Mouse (Mus musculus): ENCODE results near the gene Npm3. TPM values are rescaled to one million over a fixed set of nuclear protein-coding genes. Genes with fewer than 3 reads are reported as not detected.
A peak's percentile ranks its signal among the peaks of the same experiment; 100 is the strongest.

Npm3 gene
- polyA plus RNA-seq, 1 experiment from 2014 or later, result 9.2 TPM

GRCm38 (mm10) chr19:45775486-45775885, 26.1 kb upstream of the Npm3 start:
- Histone ChIP-seq H3K27ac (ENCODE audit: low read length) (no peak overlapping the region), H3K4me2 (ENCODE audit: low read depth, low read length) (no peak overlapping the region), H3K4me3 (ENCODE audit: low read length) (no peak overlapping the region), H3K9ac (ENCODE audit: low read length) (no peak overlapping the region), H3K9me3 (replicated peaks; ENCODE audit: control insufficient read depth, low read length) (no peaks in the 10 kb centered on the region), H3K36me3 (ENCODE audit: control insufficient read depth, insufficient read depth) (peaks cover 68% of the 10 kb centered on the region), H3K27me3 (ENCODE audit: control insufficient read depth, insufficient read depth, low read length) (no peaks in the 10 kb centered on the region), H3K4me1 (ENCODE audit: control insufficient read depth, insufficient read depth, low read length) (peaks cover 3% of the 10 kb centered on the region)
- WGBS, result 78% methylated on average over 2 of the region's 2 CpGs
- no peak for ATAC-seq (replicated peaks; ENCODE audit: extremely low read depth, insufficient read depth, low FRiP score)

GRCm38 (mm10) chr19:45771501-45771900, 22.1 kb upstream of the Npm3 start:
- WGBS, result 85% methylated on average over 5 of the region's 5 CpGs

GRCm38 (mm10) chr19:45760810-45761209, 11.4 kb upstream of the Npm3 start:
- H3K27ac ChIP-seq (ENCODE audit: low read length), result no peak overlapping the region
- no peak overlapping the region for H3K9ac ChIP-seq (ENCODE audit: low read length)
- H3K27me3 ChIP-seq (ENCODE audit: control insufficient read depth, insufficient read depth, low read length), result no peaks in the 10 kb centered on the region
- no peak overlapping the region for H3K4me2 ChIP-seq (ENCODE audit: low read depth, low read length)
- H3K9me3 ChIP-seq (replicated peaks; ENCODE audit: control insufficient read depth, low read length), result no peaks in the 10 kb centered on the region
- 72% methylated on average over 3 of the region's 3 CpGs for WGBS
- peaks cover 72% of the 10 kb centered on the region for H3K36me3 ChIP-seq (ENCODE audit: control insufficient read depth, insufficient read depth)
- no peaks in the 10 kb centered on the region for H3K4me1 ChIP-seq (ENCODE audit: control insufficient read depth, insufficient read depth, low read length)
- no peak for ATAC-seq (replicated peaks; ENCODE audit: extremely low read depth, insufficient read depth, low FRiP score)
- no peak overlapping the region for H3K4me3 ChIP-seq (ENCODE audit: low read length)

More at GRCm38 (mm10) chr19:45771501-45771900, 22.1 kb upstream of the Npm3 start:
- Histone ChIP-seq H3K4me3 (ENCODE audit: low read length) (no peak overlapping the region), H3K9me3 (replicated peaks; ENCODE audit: control insufficient read depth, low read length) (no peaks in the 10 kb centered on the region), H3K9ac (ENCODE audit: low read length) (no peak overlapping the region), H3K4me2 (ENCODE audit: low read depth, low read length) (no peak overlapping the region), H3K27me3 (ENCODE audit: control insufficient read depth, insufficient read depth, low read length) (no peaks in the 10 kb centered on the region), H3K4me1 (ENCODE audit: control insufficient read depth, insufficient read depth, low read length) (no peaks in the 10 kb centered on the region), H3K27ac (ENCODE audit: low read length) (no peak overlapping the region), H3K36me3 (ENCODE audit: control insufficient read depth, insufficient read depth) (peaks cover 80% of the 10 kb centered on the region)
- ATAC-seq (replicated peaks; ENCODE audit: extremely low read depth, insufficient read depth, low FRiP score), result no peak

GRCm38 (mm10) chr19:45758671-45759070, 9.3 kb upstream of the Npm3 start:
- H3K4me3 ChIP-seq (ENCODE audit: low read length), result no peak overlapping the region
- H3K4me1 ChIP-seq (ENCODE audit: control insufficient read depth, insufficient read depth, low read length), result no peaks in the 10 kb centered on the region
- H3K9me3 ChIP-seq (replicated peaks; ENCODE audit: control insufficient read depth, low read length), result no peaks in the 10 kb centered on the region
- no peak overlapping the region for H3K4me2 ChIP-seq (ENCODE audit: low read depth, low read length)
- no peak for ATAC-seq (replicated peaks; ENCODE audit: extremely low read depth, insufficient read depth, low FRiP score)
- no peak overlapping the region for H3K27ac ChIP-seq (ENCODE audit: low read length)
- H3K36me3 ChIP-seq (ENCODE audit: control insufficient read depth, insufficient read depth), result peaks cover 68% of the 10 kb centered on the region
- no peak overlapping the region for H3K9ac ChIP-seq (ENCODE audit: low read length)
- no peaks in the 10 kb centered on the region for H3K27me3 ChIP-seq (ENCODE audit: control insufficient read depth, insufficient read depth, low read length)
- 88% methylated on average over 5 of the region's 5 CpGs for WGBS

GRCm38 (mm10) chr19:45753551-45753950, 4.2 kb upstream of the Npm3 start:
- Histone ChIP-seq H3K9ac (ENCODE audit: low read length) (no peak overlapping the region), H3K36me3 (ENCODE audit: control insufficient read depth, insufficient read depth) (peaks cover 48% of the 10 kb centered on the region), H3K27ac (ENCODE audit: low read length) (no peak overlapping the region), H3K27me3 (ENCODE audit: control insufficient read depth, insufficient read depth, low read length) (no peaks in the 10 kb centered on the region), H3K4me2 (ENCODE audit: low read depth, low read length) (no peak overlapping the region), H3K9me3 (replicated peaks; ENCODE audit: control insufficient read depth, low read length) (no peaks in the 10 kb centered on the region), H3K4me1 (ENCODE audit: control insufficient read depth, insufficient read depth, low read length) (peaks cover 9% of the 10 kb centered on the region), H3K4me3 (ENCODE audit: low read length) (no peak overlapping the region)
- no peak for ATAC-seq (replicated peaks; ENCODE audit: extremely low read depth, insufficient read depth, low FRiP score)
- 84% methylated on average over 3 of the region's 3 CpGs for WGBS

- Histone ChIP-seq H3K9me3 (replicated peaks; ENCODE audit: control insufficient read depth, low read length) (no peaks in the 10 kb centered on the region), H3K4me2 (ENCODE audit: low read depth, low read length) (no peak overlapping the region), H3K4me3 (ENCODE audit: low read length) (no peak overlapping the region), H3K4me1 (ENCODE audit: control insufficient read depth, insufficient read depth, low read length) (peaks cover 18% of the 10 kb centered on the region), H3K27ac (ENCODE audit: low read length) (no peak overlapping the region), H3K36me3 (ENCODE audit: control insufficient read depth, insufficient read depth) (peaks cover 38% of the 10 kb centered on the region), H3K9ac (ENCODE audit: low read length) (no peak overlapping the region), H3K27me3 (ENCODE audit: control insufficient read depth, insufficient read depth, low read length) (no peaks in the 10 kb centered on the region)
- 84% methylated on average over 7 of the region's 7 CpGs for WGBS
- ATAC-seq (replicated peaks; ENCODE audit: extremely low read depth, insufficient read depth, low FRiP score), result no peak
Observed at GRCm38 (mm10) chr19:45751881-45752280, 2.5 kb upstream of the Npm3 start.

GRCm38 (mm10) chr19:45748691-45749242, 624 bp downstream of the Npm3 start:
- Histone ChIP-seq H3K9me3 (replicated peaks; ENCODE audit: control insufficient read depth, low read length) (no peaks in the 10 kb centered on the region), H3K4me3 (ENCODE audit: low read length) (peak overlapping the region; percentile 93), H3K27me3 (ENCODE audit: control insufficient read depth, insufficient read depth, low read length) (peaks cover 21% of the 10 kb centered on the region), H3K4me2 (ENCODE audit: low read depth, low read length) (peak overlapping the region; percentile 96), H3K4me1 (ENCODE audit: control insufficient read depth, insufficient read depth, low read length) (peaks cover 35% of the 10 kb centered on the region), H3K27ac (ENCODE audit: low read length) (no peak overlapping the region), H3K9ac (ENCODE audit: low read length) (peak overlapping the region; percentile 94), H3K36me3 (ENCODE audit: control insufficient read depth, insufficient read depth) (peaks cover 19% of the 10 kb centered on the region)
- ATAC-seq (replicated peaks; ENCODE audit: extremely low read depth, insufficient read depth, low FRiP score), result peak; percentile 11; the same call in 1 of the 2 replicates
- 1% methylated on average over 33 of the region's 33 CpGs for WGBS

GRCm38 (mm10) chr19:45748206-45748605, 1.2 kb downstream of the Npm3 start:
- H3K9ac ChIP-seq (ENCODE audit: low read length), result peak overlapping the region; percentile 94; the same call in 1 of the 2 replicates
- ATAC-seq (replicated peaks; ENCODE audit: extremely low read depth, insufficient read depth, low FRiP score), result no peak
- H3K4me3 ChIP-seq (ENCODE audit: low read length), result peak overlapping the region; percentile 93

GRCm38 (mm10) chr19:45747028-45747867, 2.1 kb downstream of the Npm3 start:
- WGBS, result 25% methylated on average over 11 of the region's 11 CpGs
- H3K9me3 ChIP-seq (replicated peaks; ENCODE audit: control insufficient read depth, low read length), result no peaks in the 10 kb centered on the region
- peaks cover 10% of the 10 kb centered on the region for H3K36me3 ChIP-seq (ENCODE audit: control insufficient read depth, insufficient read depth)
- no peak overlapping the region for H3K4me2 ChIP-seq (ENCODE audit: low read depth, low read length)
- no peak for ATAC-seq (replicated peaks; ENCODE audit: extremely low read depth, insufficient read depth, low FRiP score)
- H3K27me3 ChIP-seq (ENCODE audit: control insufficient read depth, insufficient read depth, low read length), result peaks cover 33% of the 10 kb centered on the region
- H3K4me1 ChIP-seq (ENCODE audit: control insufficient read depth, insufficient read depth, low read length), result peaks cover 39% of the 10 kb centered on the region
- H3K27ac ChIP-seq (ENCODE audit: low read length), result no peak overlapping the region
- no peak overlapping the region for H3K4me3 ChIP-seq (ENCODE audit: low read length)
- no peak overlapping the region for H3K9ac ChIP-seq (ENCODE audit: low read length)

More at GRCm38 (mm10) chr19:45748206-45748605, 1.2 kb downstream of the Npm3 start:
- peaks cover 16% of the 10 kb centered on the region for H3K36me3 ChIP-seq (ENCODE audit: control insufficient read depth, insufficient read depth)
- H3K27ac ChIP-seq (ENCODE audit: low read length), result no peak overlapping the region
- peaks cover 26% of the 10 kb centered on the region for H3K27me3 ChIP-seq (ENCODE audit: control insufficient read depth, insufficient read depth, low read length)
- no peaks in the 10 kb centered on the region for H3K9me3 ChIP-seq (replicated peaks; ENCODE audit: control insufficient read depth, low read length)
- peak overlapping the region; percentile 96 for H3K4me2 ChIP-seq (ENCODE audit: low read depth, low read length)
- WGBS, result 39% methylated on average over 9 of the region's 9 CpGs
- H3K4me1 ChIP-seq (ENCODE audit: control insufficient read depth, insufficient read depth, low read length), result peaks cover 35% of the 10 kb centered on the region

Data from heart, embryonic 16.5 days (tissue).